Mouse (Mus musculus): ENCODE measurements around the gene Asic4. TPM values are rescaled to one million over a fixed set of nuclear protein-coding genes. Genes with fewer than 3 reads are reported as not detected.

Gene Asic4
- polyA plus RNA-seq, 1 experiment from 2014 or later = 8.2 TPM

GRCm38 (mm10) chr1:75512550-75512949 is 62.3 kb downstream of the Asic4 start:
- Histone ChIP-seq H3K27me3 (peaks cover 15% of the 10 kb centered on the region), H3K27ac (no peak overlapping the region), H3K4me3 (replicated peaks) (no peak overlapping the region), H3K4me1 (no peaks in the 10 kb centered on the region), H3K9me3 (no peaks in the 10 kb centered on the region), H3K4me2 (no peak overlapping the region), H3K36me3 (replicated peaks) (no peaks in the 10 kb centered on the region), H3K9ac (no peak overlapping the region)
- ATAC-seq (ENCODE audit: low FRiP score) = no peak
- 85% methylated on average over 3 of the region's 3 CpGs for WGBS

GRCm38 (mm10) chr1:75516703-75517380 is 66.6 kb downstream of the Asic4 start:
- Histone ChIP-seq H3K27me3 (no peaks in the 10 kb centered on the region), H3K9me3 (no peaks in the 10 kb centered on the region), H3K36me3 (replicated peaks) (no peaks in the 10 kb centered on the region), H3K27ac (no peak overlapping the region), H3K4me3 (replicated peaks) (no peak overlapping the region), H3K4me2 (no peak overlapping the region), H3K9ac (no peak overlapping the region), H3K4me1 (peaks cover 3% of the 10 kb centered on the region; the same call in 1 of the 2 replicates)
- ATAC-seq (ENCODE audit: low FRiP score) = no peak
- WGBS = 83% methylated on average over 15 of the region's 15 CpGs

GRCm38 (mm10) chr1:75517984-75518383 is 67.7 kb downstream of the Asic4 start:
- no peaks in the 10 kb centered on the region for H3K27me3 ChIP-seq
- H3K4me1 ChIP-seq = peaks cover 13% of the 10 kb centered on the region
- H3K36me3 ChIP-seq (replicated peaks) = no peaks in the 10 kb centered on the region
- no peak overlapping the region for H3K27ac ChIP-seq
- 75% methylated on average over 3 of the region's 4 CpGs for WGBS
- H3K4me2 ChIP-seq = no peak overlapping the region
- ATAC-seq (ENCODE audit: low FRiP score) = no peak
- no peaks in the 10 kb centered on the region for H3K9me3 ChIP-seq
- no peak overlapping the region for H3K4me3 ChIP-seq (replicated peaks)
- H3K9ac ChIP-seq = no peak overlapping the region

- H3K36me3 ChIP-seq (replicated peaks) = no peaks in the 10 kb centered on the region
- WGBS = 91% methylated on average over 4 of the region's 4 CpGs
- H3K27ac ChIP-seq = no peak overlapping the region
- H3K4me1 ChIP-seq = peaks cover 13% of the 10 kb centered on the region
- H3K27me3 ChIP-seq = no peaks in the 10 kb centered on the region
- H3K9me3 ChIP-seq = no peaks in the 10 kb centered on the region
- H3K4me2 ChIP-seq = no peak overlapping the region
- ATAC-seq (ENCODE audit: low FRiP score) = no peak
- no peak overlapping the region for H3K4me3 ChIP-seq (replicated peaks)
- H3K9ac ChIP-seq = no peak overlapping the region
Measured at GRCm38 (mm10) chr1:75518427-75518826, 68.2 kb downstream of the Asic4 start.

GRCm38 (mm10) chr1:75519576-75519975 is 69.3 kb downstream of the Asic4 start:
- no peak overlapping the region for H3K9ac ChIP-seq
- H3K36me3 ChIP-seq (replicated peaks) = no peaks in the 10 kb centered on the region
- no peaks in the 10 kb centered on the region for H3K27me3 ChIP-seq
- ATAC-seq (ENCODE audit: low FRiP score) = no peak
- H3K4me1 ChIP-seq = peaks cover 13% of the 10 kb centered on the region
- 76% methylated on average over 5 of the region's 5 CpGs for WGBS
- no peak overlapping the region for H3K27ac ChIP-seq
- no peak overlapping the region for H3K4me3 ChIP-seq (replicated peaks)
- H3K4me2 ChIP-seq = no peak overlapping the region
- no peaks in the 10 kb centered on the region for H3K9me3 ChIP-seq

- Histone ChIP-seq H3K4me1 (peaks cover 13% of the 10 kb centered on the region), H3K9ac (peak within 1 kb of the TSS; percentile 33), H3K4me3 (replicated peaks) (peak within 1 kb of the TSS; percentile 63), H3K27ac (peak within 1 kb of the TSS; percentile 92), H3K27me3 (no peaks in the 10 kb centered on the region), H3K4me2 (peak within 1 kb of the TSS; percentile 59), H3K36me3 (replicated peaks) (peaks cover 8% of the 10 kb centered on the region), H3K9me3 (no peaks in the 10 kb centered on the region)
- under 1% methylated on average over 46 of the region's 46 CpGs for WGBS
- ATAC-seq (ENCODE audit: low FRiP score) = peak; percentile 97
Measured at GRCm38 (mm10) chr1:75521321-75522031, 71.2 kb downstream of the Asic4 start, which contains the start of gene Stk11ip. Gene Stk11ip (plus strand): TSS chr1:75521529.

Other genes starting within 250 kb of the Asic4 start
- gene Glb1l, start 239.6 kb upstream of the Asic4 start, polyA plus RNA-seq (2016; fragmentation: Nextera tagmentation; extraction: Ambion mirVana) = 22.6 and 22.7 TPM in 2 replicates
- 122 and 132 TPM in 2 replicates for gene Stk16, start 239.6 kb upstream of the Asic4 start, polyA plus RNA-seq (2016; fragmentation: Nextera tagmentation; extraction: Ambion mirVana)
- gene Tuba4a, start 230.6 kb upstream of the Asic4 start, polyA plus RNA-seq (2016; fragmentation: Nextera tagmentation; extraction: Ambion mirVana) = 8.1 and 9.1 TPM in 2 replicates
- gene A630095N17Rik, start 218.3 kb upstream of the Asic4 start, polyA plus RNA-seq (2016; fragmentation: Nextera tagmentation; extraction: Ambion mirVana) = not detected in 2 replicates
- 38.1 and 41.5 TPM in 2 replicates for gene Dnajb2, start 214.0 kb upstream of the Asic4 start, polyA plus RNA-seq (2016; fragmentation: Nextera tagmentation; extraction: Ambion mirVana)
- gene Ptprn, start 185.9 kb upstream of the Asic4 start, polyA plus RNA-seq (2016; fragmentation: Nextera tagmentation; extraction: Ambion mirVana) = 6.8 and 7.5 TPM in 2 replicates
- gene Resp18, start 172.0 kb upstream of the Asic4 start, polyA plus RNA-seq (2016; fragmentation: Nextera tagmentation; extraction: Ambion mirVana) = 29.2 and 32.8 TPM in 2 replicates
- 137 and 140 TPM in 2 replicates for gene Dnpep, start 132.4 kb upstream of the Asic4 start, polyA plus RNA-seq (2016; fragmentation: Nextera tagmentation; extraction: Ambion mirVana)
- gene Des, start 90.1 kb upstream of the Asic4 start, polyA plus RNA-seq (2016; fragmentation: Nextera tagmentation; extraction: Ambion mirVana) = 0.74 and 0.78 TPM in 2 replicates
- 10.0 and 11.3 TPM in 2 replicates for gene Speg, start 75.1 kb upstream of the Asic4 start, polyA plus RNA-seq (2016; fragmentation: Nextera tagmentation; extraction: Ambion mirVana)
- 54.8 and 55.8 TPM in 2 replicates for gene Gmppa, start 14.5 kb upstream of the Asic4 start, polyA plus RNA-seq (2016; fragmentation: Nextera tagmentation; extraction: Ambion mirVana)
- 21.6 and 25.8 TPM in 2 replicates for gene Chpf, start 28.9 kb downstream of the Asic4 start, polyA plus RNA-seq (2016; fragmentation: Nextera tagmentation; extraction: Ambion mirVana)
- gene Tmem198, start 29.1 kb downstream of the Asic4 start, polyA plus RNA-seq (2016; fragmentation: Nextera tagmentation; extraction: Ambion mirVana) = 20.8 and 24.1 TPM in 2 replicates
- 31.8 and 36.8 TPM in 2 replicates for gene Obsl1, start 56.0 kb downstream of the Asic4 start, polyA plus RNA-seq (2016; fragmentation: Nextera tagmentation; extraction: Ambion mirVana)
- gene Inha, start 56.6 kb downstream of the Asic4 start, polyA plus RNA-seq (2016; fragmentation: Nextera tagmentation; extraction: Ambion mirVana) = 5.9 and 6.6 TPM in 2 replicates
- 24.4 and 27.8 TPM in 2 replicates for gene Stk11ip, start 71.1 kb downstream of the Asic4 start, polyA plus RNA-seq (2016; fragmentation: Nextera tagmentation; extraction: Ambion mirVana)
- gene Slc4a3, start 95.8 kb downstream of the Asic4 start, polyA plus RNA-seq (2016; fragmentation: Nextera tagmentation; extraction: Ambion mirVana) = 22.4 and 29.4 TPM in 2 replicates

All from forebrain, embryonic 12.5 days (tissue).